Mouse (Mus musculus): ENCODE data around the gene Fhl3. TPM values are rescaled to one million over a fixed set of nuclear protein-coding genes. Genes with fewer than 3 reads are reported as not detected.

Gene Fhl3
- 135 and 148 TPM in 2 replicates for polyA plus RNA-seq (2011; ENCODE audit: insufficient read length, low read depth, missing spikeins)

DNA sequence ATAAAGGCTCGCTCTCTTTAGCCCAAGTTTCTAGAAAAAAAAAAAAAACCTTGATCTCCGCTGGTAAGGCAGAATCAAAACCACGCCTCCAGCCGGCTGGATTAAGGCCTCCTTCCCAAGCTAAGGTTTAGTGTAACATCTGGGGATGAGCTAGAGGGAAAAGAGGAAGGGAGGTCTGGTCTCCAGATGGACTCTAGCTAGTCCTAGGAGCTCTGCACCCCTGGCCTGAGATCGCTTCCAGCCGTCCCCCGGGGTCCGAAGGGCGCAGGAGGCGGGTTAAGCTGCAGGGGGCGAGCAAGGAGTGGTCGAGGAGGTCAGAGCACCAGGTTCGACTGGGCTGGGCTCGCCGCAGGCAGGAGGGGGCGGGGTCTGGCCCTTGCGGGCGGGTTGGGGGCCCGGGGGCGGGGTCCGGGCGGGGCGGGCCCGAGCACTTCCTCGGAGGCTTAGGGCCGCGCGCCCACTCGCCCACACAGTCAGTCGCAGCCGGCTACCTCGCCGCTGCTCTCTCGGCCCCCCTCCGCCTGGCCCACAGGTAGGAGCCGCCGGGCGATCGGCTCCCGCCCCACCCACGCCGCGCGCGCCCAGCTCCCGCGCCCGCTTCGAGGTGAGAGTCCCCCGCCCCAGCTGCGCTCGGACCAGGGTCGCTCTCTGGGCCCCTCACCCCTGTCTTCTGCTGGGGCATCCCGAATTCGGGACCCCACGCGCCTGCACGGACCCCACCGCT is at the start of gene Fhl3:
Gene Fhl3, plus strand, starts transcription at position 454 of the 724 bp plus-strand sequence.
- H3K27ac ChIP-seq (ENCODE audit: insufficient read depth, low read length): peak within 1 kb of the TSS; percentile 86
- TF ChIP-seq CTCF (IDR thresholded peaks at IDR 0.05; ENCODE audit: borderline replicate concordance, insufficient read depth, low read length): no peak
- TF ChIP-seq POLR2A (IDR thresholded peaks at IDR 0.05; ENCODE audit: low read depth, low read length): peak; percentile 88
- peaks cover 7% of the 10 kb centered on the region; the same call in 1 of the 2 replicates for H3K4me1 ChIP-seq (ENCODE audit: control insufficient read depth, insufficient read depth, low read length)
- H3K4me3 ChIP-seq (ENCODE audit: insufficient read depth, low read length): peak within 1 kb of the TSS; percentile 95

- TF ChIP-seq CTCF (IDR thresholded peaks at IDR 0.05; ENCODE audit: borderline replicate concordance, insufficient read depth, low read length) (no peak), POLR2A (IDR thresholded peaks at IDR 0.05; ENCODE audit: low read depth, low read length) (no peak)
- no peak overlapping the region for H3K27ac ChIP-seq (ENCODE audit: insufficient read depth, low read length)
- H3K4me1 ChIP-seq (ENCODE audit: control insufficient read depth, insufficient read depth, low read length): peaks cover 4% of the 10 kb centered on the region; the same call in 1 of the 2 replicates
- no peak overlapping the region for H3K4me3 ChIP-seq (ENCODE audit: insufficient read depth, low read length)
Observed at GRCm38 (mm10) chr4:124652886-124653285, 47.6 kb upstream of the Fhl3 start.

- peak within 1 kb of the TSS; percentile 40 for H3K4me3 ChIP-seq (ENCODE audit: insufficient read depth, low read length)
- TF ChIP-seq CTCF (IDR thresholded peaks at IDR 0.05; ENCODE audit: borderline replicate concordance, insufficient read depth, low read length) (no peak), POLR2A (IDR thresholded peaks at IDR 0.05; ENCODE audit: low read depth, low read length) (no peak)
- H3K4me1 ChIP-seq (ENCODE audit: control insufficient read depth, insufficient read depth, low read length): peaks cover 4% of the 10 kb centered on the region; the same call in 1 of the 2 replicates
- H3K27ac ChIP-seq (ENCODE audit: insufficient read depth, low read length): no peak within 1 kb of the TSS
Observed at GRCm38 (mm10) chr4:124656518-124656853, 44.0 kb upstream of the Fhl3 start, which contains the start of gene Pou3f1. Gene Pou3f1 (plus strand): TSS chr4:124656807.

DNA sequence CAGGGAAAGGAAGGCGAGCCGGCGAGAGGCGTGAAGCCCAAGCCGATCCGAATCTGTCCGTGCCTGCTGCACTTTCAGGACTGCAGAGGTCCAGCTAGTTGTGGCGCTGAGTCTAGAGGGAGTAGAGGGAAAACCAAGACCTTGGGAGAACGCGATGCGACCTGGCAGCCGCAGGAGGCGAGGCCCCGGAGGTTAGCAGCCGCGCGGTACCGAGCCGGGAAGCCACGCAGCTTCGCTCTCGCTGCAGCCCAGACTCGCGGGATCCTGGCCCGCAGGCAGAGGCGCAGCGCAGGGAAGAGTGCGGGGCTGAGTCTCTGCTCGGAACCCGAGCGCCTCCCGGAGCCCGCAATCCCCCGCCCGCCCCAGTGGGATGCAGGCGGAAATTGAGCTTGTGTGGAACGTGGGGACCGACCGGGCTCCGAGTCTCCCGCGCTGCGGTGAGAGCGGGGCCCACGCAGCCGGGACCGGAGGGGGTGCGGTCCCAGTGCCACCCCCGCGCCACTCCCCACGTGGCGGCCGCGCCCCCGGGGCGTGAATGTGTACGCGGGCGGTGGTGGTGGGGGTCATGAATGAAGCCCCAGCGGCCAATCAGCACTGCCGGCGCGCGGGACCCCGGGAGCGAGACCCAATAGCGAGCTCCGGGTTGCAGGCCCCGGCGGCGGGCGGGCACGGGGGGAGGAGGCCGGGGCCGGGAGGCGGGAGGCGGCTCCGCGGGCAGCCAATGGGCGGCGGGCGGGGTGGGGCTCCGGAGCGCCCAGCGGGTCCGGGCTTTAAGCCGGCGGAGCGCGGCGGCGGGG is 43.4 kb upstream of the Fhl3 start:
- peak overlapping the region; percentile 40 for H3K4me3 ChIP-seq (ENCODE audit: insufficient read depth, low read length)
- no peak overlapping the region for H3K27ac ChIP-seq (ENCODE audit: insufficient read depth, low read length)
- TF ChIP-seq CTCF (IDR thresholded peaks at IDR 0.05; ENCODE audit: borderline replicate concordance, insufficient read depth, low read length) (no peak), POLR2A (IDR thresholded peaks at IDR 0.05; ENCODE audit: low read depth, low read length) (no peak)
- peaks cover 4% of the 10 kb centered on the region; the same call in 1 of the 2 replicates for H3K4me1 ChIP-seq (ENCODE audit: control insufficient read depth, insufficient read depth, low read length)

GRCm38 (mm10) chr4:124657781-124658180 is 42.7 kb upstream of the Fhl3 start:
- H3K4me3 ChIP-seq (ENCODE audit: insufficient read depth, low read length): peak overlapping the region; percentile 1; the same call in 1 of the 2 replicates
- no peak overlapping the region for H3K27ac ChIP-seq (ENCODE audit: insufficient read depth, low read length)
- peaks cover 4% of the 10 kb centered on the region; the same call in 1 of the 2 replicates for H3K4me1 ChIP-seq (ENCODE audit: control insufficient read depth, insufficient read depth, low read length)
- TF ChIP-seq CTCF (IDR thresholded peaks at IDR 0.05; ENCODE audit: borderline replicate concordance, insufficient read depth, low read length): no peak
- no peak for TF ChIP-seq POLR2A (IDR thresholded peaks at IDR 0.05; ENCODE audit: low read depth, low read length)

DNA sequence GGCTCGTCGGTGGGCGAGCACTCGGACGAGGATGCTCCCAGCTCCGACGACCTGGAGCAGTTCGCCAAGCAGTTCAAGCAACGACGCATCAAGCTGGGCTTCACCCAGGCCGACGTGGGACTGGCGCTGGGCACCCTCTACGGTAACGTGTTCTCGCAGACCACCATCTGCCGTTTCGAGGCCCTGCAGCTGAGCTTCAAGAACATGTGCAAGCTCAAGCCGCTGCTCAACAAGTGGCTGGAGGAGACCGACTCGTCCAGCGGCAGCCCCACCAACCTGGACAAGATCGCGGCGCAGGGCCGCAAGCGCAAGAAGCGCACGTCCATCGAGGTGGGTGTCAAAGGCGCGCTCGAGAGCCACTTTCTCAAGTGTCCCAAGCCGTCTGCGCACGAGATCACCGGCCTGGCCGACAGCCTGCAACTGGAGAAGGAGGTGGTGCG is 42.1 kb upstream of the Fhl3 start:
- H3K4me3 ChIP-seq (ENCODE audit: insufficient read depth, low read length): no peak overlapping the region
- TF ChIP-seq POLR2A (IDR thresholded peaks at IDR 0.05; ENCODE audit: low read depth, low read length) (no peak), CTCF (IDR thresholded peaks at IDR 0.05; ENCODE audit: borderline replicate concordance, insufficient read depth, low read length) (no peak)
- no peak overlapping the region for H3K27ac ChIP-seq (ENCODE audit: insufficient read depth, low read length)
- no peaks in the 10 kb centered on the region; the same call in 1 of the 2 replicates for H3K4me1 ChIP-seq (ENCODE audit: control insufficient read depth, insufficient read depth, low read length)

DNA sequence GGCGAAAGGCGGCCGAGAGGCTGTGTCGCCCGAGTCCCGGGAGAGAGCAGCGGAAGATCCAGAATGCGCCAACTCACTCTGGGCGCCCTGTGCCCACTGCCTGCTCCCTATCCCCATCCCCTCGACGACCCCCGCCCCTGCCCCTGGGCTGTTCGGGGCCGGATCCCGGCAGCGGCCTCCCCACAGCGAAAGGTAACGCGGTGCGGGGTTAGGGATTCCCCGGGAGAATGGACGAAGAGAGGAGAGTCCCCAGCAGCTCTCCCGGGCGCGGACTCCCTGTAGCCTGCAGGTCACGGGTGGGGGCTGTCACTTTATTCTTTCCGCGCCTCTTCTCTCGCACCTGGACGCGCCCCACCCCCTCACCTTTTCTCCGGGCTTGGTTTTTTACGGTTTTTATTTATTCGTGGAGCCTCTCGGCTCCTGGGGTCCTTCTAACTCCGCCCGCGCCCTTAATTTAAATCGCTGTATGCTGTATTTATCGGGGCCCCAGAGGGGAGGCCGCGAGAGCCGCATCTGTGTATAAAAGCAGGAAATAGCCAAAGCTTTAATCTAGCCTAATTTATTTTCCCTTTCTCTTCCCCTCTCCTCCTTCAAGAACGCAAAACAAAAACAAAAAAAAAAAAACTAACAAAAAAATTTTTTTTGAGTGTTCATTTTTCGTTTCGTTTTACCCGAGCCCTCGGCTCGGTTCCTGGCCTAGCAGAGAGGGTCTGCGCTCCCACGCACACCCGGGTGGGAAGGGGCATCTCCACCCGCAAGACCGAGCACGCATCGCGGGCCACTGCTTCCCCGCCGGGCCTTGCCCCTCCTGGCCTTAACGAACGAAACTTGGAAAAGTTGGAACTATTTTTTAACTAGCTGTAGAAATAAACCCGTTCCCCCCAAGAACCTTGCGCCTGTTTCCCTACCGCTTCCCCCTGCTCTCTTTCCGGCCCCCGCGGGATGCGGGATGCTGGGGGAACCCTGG is 41.0 kb upstream of the Fhl3 start:
- H3K4me3 ChIP-seq (ENCODE audit: insufficient read depth, low read length): peak overlapping the region; percentile 26
- no peak overlapping the region for H3K27ac ChIP-seq (ENCODE audit: insufficient read depth, low read length)
- peaks cover 2% of the 10 kb centered on the region for H3K4me1 ChIP-seq (ENCODE audit: control insufficient read depth, insufficient read depth, low read length)
- TF ChIP-seq CTCF (IDR thresholded peaks at IDR 0.05; ENCODE audit: borderline replicate concordance, insufficient read depth, low read length) (no peak), POLR2A (IDR thresholded peaks at IDR 0.05; ENCODE audit: low read depth, low read length) (no peak)

GRCm38 (mm10) chr4:124660603-124661002 is 39.9 kb upstream of the Fhl3 start:
- no peak overlapping the region for H3K4me3 ChIP-seq (ENCODE audit: insufficient read depth, low read length)
- peaks cover 2% of the 10 kb centered on the region; the same call in 1 of the 2 replicates for H3K4me1 ChIP-seq (ENCODE audit: control insufficient read depth, insufficient read depth, low read length)
- TF ChIP-seq CTCF (IDR thresholded peaks at IDR 0.05; ENCODE audit: borderline replicate concordance, insufficient read depth, low read length) (no peak), POLR2A (IDR thresholded peaks at IDR 0.05; ENCODE audit: low read depth, low read length) (no peak)
- no peak overlapping the region for H3K27ac ChIP-seq (ENCODE audit: insufficient read depth, low read length)

DNA sequence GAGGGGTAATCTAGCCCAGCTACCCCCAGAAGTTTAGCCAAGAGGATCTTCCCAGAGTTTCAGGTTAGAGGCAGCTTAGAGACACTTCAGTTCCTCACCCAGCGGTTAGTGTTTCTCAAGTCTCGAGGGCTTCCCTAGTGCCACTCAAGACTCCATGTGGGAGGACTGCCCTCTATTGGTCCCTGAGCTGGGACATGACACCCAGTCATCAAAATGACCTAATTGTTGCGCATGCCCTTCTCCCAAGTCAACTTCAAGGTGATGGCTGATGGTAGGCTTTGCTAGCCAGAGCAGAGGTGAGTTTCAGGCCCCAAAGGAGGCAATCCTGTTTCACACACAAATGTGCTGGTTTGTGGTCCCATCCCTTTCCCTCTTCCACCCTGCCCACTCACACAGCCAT is 37.5 kb upstream of the Fhl3 start:
- Histone ChIP-seq H3K4me3 (ENCODE audit: insufficient read depth, low read length) (no peak overlapping the region), H3K4me1 (ENCODE audit: control insufficient read depth, insufficient read depth, low read length) (peaks cover 2% of the 10 kb centered on the region; the same call in 1 of the 2 replicates), H3K27ac (ENCODE audit: insufficient read depth, low read length) (no peak overlapping the region)
- TF ChIP-seq POLR2A (IDR thresholded peaks at IDR 0.05; ENCODE audit: low read depth, low read length): no peak
- no peak for TF ChIP-seq CTCF (IDR thresholded peaks at IDR 0.05; ENCODE audit: borderline replicate concordance, insufficient read depth, low read length)

All from embryonic fibroblast, embryonic 13.5 days (primary cell).